Mouse (Mus musculus): ENCODE data around the gene Lrrc8c.

Gene Lrrc8c

GRCm38 (mm10) chr5:105592396-105592795 lies 73.2 kb downstream of the Lrrc8c start:
- in situ Hi-C loops (cut with MboI, MseI), result loop anchor here in 1 of 2 experiments (5.0 to 10.0 kb wide), 2 partner anchors 35 to 1972 kb away; no protein-coding TSS in a partner anchor

- in situ Hi-C loops (cut with MboI, MseI), result loop anchor here in 1 of 2 experiments (5.0 to 10.0 kb wide), 2 partner anchors 36 to 1971 kb away; no protein-coding TSS in a partner anchor
Observed at GRCm38 (mm10) chr5:105593630-105594029, 74.4 kb downstream of the Lrrc8c start.

- in situ Hi-C loops (cut with MboI, MseI), result loop anchor here in 1 of 2 experiments (10.0 kb wide), 1 partner anchor 1966 kb away; no protein-coding TSS in a partner anchor
Observed at GRCm38 (mm10) chr5:105598866-105599265, 79.7 kb downstream of the Lrrc8c start.

GRCm38 (mm10) chr5:105599315-105599714 lies 80.1 kb downstream of the Lrrc8c start:
- in situ Hi-C loops (cut with MboI, MseI), result loop anchor here in 1 of 2 experiments (10.0 kb wide), 1 partner anchor 1965 kb away; no protein-coding TSS in a partner anchor

GRCm38 (mm10) chr5:105600998-105601397 lies 81.8 kb downstream of the Lrrc8c start:
- in situ Hi-C loops (cut with MboI, MseI), result no loop called here

- in situ Hi-C loops (cut with MboI, MseI), result no loop called here
Observed at GRCm38 (mm10) chr5:105602585-105602984, 83.4 kb downstream of the Lrrc8c start.

- in situ Hi-C loops (cut with MboI, MseI), result loop anchor here in 1 of 2 experiments (5.0 kb wide), 1 partner anchor 42 kb away; no protein-coding TSS in a partner anchor
Observed at GRCm38 (mm10) chr5:105605736-105606135, 86.5 kb downstream of the Lrrc8c start.

- in situ Hi-C loops (cut with MboI, MseI), result loop anchor here in 1 of 2 experiments (5.0 kb wide), 1 partner anchor 38 kb away; no protein-coding TSS in a partner anchor
Observed at GRCm38 (mm10) chr5:105609683-105610082, 90.5 kb downstream of the Lrrc8c start.

- in situ Hi-C loops (cut with MboI, MseI), result no loop called here
Observed at GRCm38 (mm10) chr5:105613002-105613401, 93.8 kb downstream of the Lrrc8c start.

- in situ Hi-C loops (cut with MboI, MseI), result no loop called here
Observed at GRCm38 (mm10) chr5:105614000-105614399, 94.8 kb downstream of the Lrrc8c start.

GRCm38 (mm10) chr5:105614682-105615434 lies 95.7 kb downstream of the Lrrc8c start:
- in situ Hi-C loops (cut with MboI, MseI), result no loop called here

- in situ Hi-C loops (cut with MboI, MseI), result no loop called here
Observed at GRCm38 (mm10) chr5:105615871-105616454, 96.8 kb downstream of the Lrrc8c start.

GRCm38 (mm10) chr5:105616538-105616937 lies 97.3 kb downstream of the Lrrc8c start:
- in situ Hi-C loops (cut with MboI, MseI), result no loop called here

- in situ Hi-C loops (cut with MboI, MseI), result no loop called here
Observed at GRCm38 (mm10) chr5:105618510-105618909, 99.3 kb downstream of the Lrrc8c start.

GRCm38 (mm10) chr5:105619666-105620065 lies 100.5 kb downstream of the Lrrc8c start:
- in situ Hi-C loops (cut with MboI, MseI), result no loop called here

GRCm38 (mm10) chr5:105620505-105621116 lies 101.4 kb downstream of the Lrrc8c start:
- in situ Hi-C loops (cut with MboI, MseI), result no loop called here

GRCm38 (mm10) chr5:105623074-105623713 lies 104.0 kb downstream of the Lrrc8c start:
- in situ Hi-C loops (cut with MboI, MseI), result no loop called here

GRCm38 (mm10) chr5:105624257-105624656 lies 105.1 kb downstream of the Lrrc8c start:
- in situ Hi-C loops (cut with MboI, MseI), result no loop called here

GRCm38 (mm10) chr5:105625504-105626150 lies 106.4 kb downstream of the Lrrc8c start:
- in situ Hi-C loops (cut with MboI, MseI), result no loop called here

- in situ Hi-C loops (cut with MboI, MseI), result no loop called here
Observed at GRCm38 (mm10) chr5:105626355-105626754, 107.2 kb downstream of the Lrrc8c start.

GRCm38 (mm10) chr5:105627093-105627492 lies 107.9 kb downstream of the Lrrc8c start:
- in situ Hi-C loops (cut with MboI, MseI), result no loop called here

All from T-helper 17 cell (primary cell).